Mouse (Mus musculus) MEL (cell line): ENCODE measurements around the gene Cxcr6. TPM values are rescaled to one million over a fixed set of nuclear protein-coding genes. Genes with fewer than 3 reads are reported as not detected.

Experiments
- DNase-seq: peaks from one replicate; pipeline ENCODE4 v3.0.0; 2011; ENCODE audit warnings: low read depth, low spot score
- H3K27ac ChIP-seq: 2 replicates; pipeline ENCODE4 v1.5.1; 2012; ENCODE audit warnings: low read depth, mild to moderate bottlenecking, control low read depth, low read length, moderate library complexity; ENCODE audit not compliant: control insufficient read depth
- H3K27me3 ChIP-seq, 2 experiments: fragments of 150-350 bp in 1 of 2; sonication (generic) in 1 of 2; 2 replicates each; pipeline ENCODE4 v1.6.1; 2012; ENCODE audit warnings: low read length in 2 of 2, mild to moderate bottlenecking in 2 of 2, improper control_type of control experiment in 1 of 2, moderate library complexity in 1 of 2; ENCODE audit not compliant: insufficient read depth in 2 of 2, control insufficient read depth in 1 of 2
- H3K36me3 ChIP-seq, 2 experiments: 2 replicates each; pipeline ENCODE4 v1.6.1; 2012 to 2014; ENCODE audit warnings: low read length in 2 of 2, improper control_type of control experiment in 1 of 2, inconsistent platforms in 1 of 2, mild to moderate bottlenecking in 1 of 2; ENCODE audit not compliant: insufficient read depth in 2 of 2, control insufficient read depth in 1 of 2
- H3K4me1 ChIP-seq, 2 experiments: fragments of 150-350 bp in 1 of 2; sonication (generic) in 1 of 2; 2 replicates each; pipeline ENCODE4 v1.6.1; 2012; ENCODE audit warnings: low read length in 2 of 2, improper control_type of control experiment in 1 of 2, mild to moderate bottlenecking in 1 of 2; ENCODE audit not compliant: insufficient read depth in 2 of 2, control insufficient read depth in 1 of 2
- H3K4me3 ChIP-seq, 2 experiments: fragments of 150-350 bp in 1 of 2; sonication (generic) in 1 of 2; 2 replicates each; pipeline ENCODE4 v1.5.1; 2012; ENCODE audit warnings: low read depth in 2 of 2, low read length in 2 of 2, mild to moderate bottlenecking in 2 of 2, moderate library complexity in 2 of 2, control low read depth in 1 of 2, improper control_type of control experiment in 1 of 2; ENCODE audit not compliant: control insufficient read depth in 1 of 2, insufficient read depth in 1 of 2
- H3K79me2 ChIP-seq: 2 replicates; pipeline ENCODE4 v1.6.1; 2012; ENCODE audit warnings: mild to moderate bottlenecking, low read length, moderate library complexity; ENCODE audit not compliant: control insufficient read depth, poor library complexity, insufficient read depth
- H3K9ac ChIP-seq: 2 replicates; pipeline ENCODE4 v1.6.1; 2012; ENCODE audit warnings: low read depth, mild to moderate bottlenecking, control low read depth, low read length, moderate library complexity; ENCODE audit not compliant: control insufficient read depth, poor library complexity, severe bottlenecking
- H3K9me3 ChIP-seq: fragments of 150-350 bp; sonication (generic); replicated peaks from 2 replicates; pipeline ENCODE4 v1.6.1; 2012; ENCODE audit warnings: mild to moderate bottlenecking, low read length, improper control_type of control experiment, moderate library complexity; ENCODE audit not compliant: insufficient read depth
- BHLHE40 ChIP-seq: IDR thresholded peaks from 2 replicates; pipeline ENCODE4 v1.6.1; 2012; ENCODE audit warnings: low read depth, mild to moderate bottlenecking, inconsistent platforms, low read length, improper control_type of control experiment, borderline replicate concordance
- CHD2 ChIP-seq: IDR thresholded peaks from 2 replicates; pipeline ENCODE4 v1.6.1; 2011; ENCODE audit warnings: low read length, improper control_type of control experiment
- CTCF ChIP-seq, 3 experiments: IDR thresholded peaks in 2 of 3; conservative IDR thresholded peaks in 1 of 3; 2 replicates each; pipeline ENCODE4 v1.5.1; 2011 to 2012; ENCODE audit warnings: low read length in 3 of 3, low read depth in 2 of 3, mild to moderate bottlenecking in 2 of 3, improper control_type of control experiment in 1 of 3, inconsistent platforms in 1 of 3, mixed read lengths in 1 of 3, moderate library complexity in 1 of 3; ENCODE audit not compliant: control insufficient read depth in 1 of 3, insufficient read depth in 1 of 3, poor library complexity in 1 of 3, severe bottlenecking in 1 of 3
- E2F4 ChIP-seq: IDR thresholded peaks from 2 replicates; pipeline ENCODE4 v1.6.1; 2011; ENCODE audit warnings: low read depth, low read length, improper control_type of control experiment, borderline replicate concordance
- ELF1 ChIP-seq: IDR thresholded peaks from 2 replicates; pipeline ENCODE4 v1.6.1; 2014; ENCODE audit warnings: low read depth, mild to moderate bottlenecking, inconsistent platforms, low read length, improper control_type of control experiment, moderate library complexity
- EP300 ChIP-seq, 2 experiments: IDR thresholded peaks; 2 replicates each; pipeline ENCODE4 v1.6.1; 2011; ENCODE audit warnings: improper control_type of control experiment in 2 of 2, low read length in 2 of 2, low read depth in 1 of 2, mild to moderate bottlenecking in 1 of 2
- GABPA ChIP-seq: IDR thresholded peaks from 2 replicates; pipeline ENCODE4 v1.6.1; 2012; ENCODE audit warnings: low read depth, mild to moderate bottlenecking, inconsistent platforms, low read length, improper control_type of control experiment, moderate library complexity
- HCFC1 ChIP-seq: IDR thresholded peaks from 2 replicates; pipeline ENCODE4 v1.6.1; 2012; ENCODE audit warnings: low read depth, mild to moderate bottlenecking, inconsistent platforms, low read length, improper control_type of control experiment, moderate library complexity
- MAX ChIP-seq: IDR thresholded peaks from 2 replicates; pipeline ENCODE4 v1.6.1; 2011; ENCODE audit warnings: low read length, improper control_type of control experiment
- MAZ ChIP-seq: IDR thresholded peaks from 2 replicates; pipeline ENCODE4 v1.6.1; 2012; ENCODE audit warnings: low read depth, mild to moderate bottlenecking, inconsistent platforms, low read length, improper control_type of control experiment
- MEF2A ChIP-seq: IDR thresholded peaks from 2 replicates; pipeline ENCODE4 v1.6.1; 2014; ENCODE audit warnings: low read depth, mild to moderate bottlenecking, inconsistent platforms, low read length, improper control_type of control experiment; ENCODE audit not compliant: poor library complexity, insufficient replicate concordance, severe bottlenecking; ENCODE audit errors: extremely low read depth
- MXI1 ChIP-seq: IDR thresholded peaks from 2 replicates; pipeline ENCODE4 v1.6.1; 2011; ENCODE audit warnings: mild to moderate bottlenecking, low read depth, low read length, improper control_type of control experiment
- MYB ChIP-seq: IDR thresholded peaks from 2 replicates; pipeline ENCODE4 v1.6.1; 2011; ENCODE audit warnings: mild to moderate bottlenecking, low read depth, low read length, improper control_type of control experiment
- POLR2A ChIP-seq, 2 experiments: IDR thresholded peaks; 2 replicates each; pipeline ENCODE4 v1.6.1; 2011 to 2012; ENCODE audit warnings: low read length in 2 of 2, mild to moderate bottlenecking in 2 of 2, control low read depth in 1 of 2, improper control_type of control experiment in 1 of 2, low read depth in 1 of 2, moderate library complexity in 1 of 2; ENCODE audit not compliant: control insufficient read depth in 1 of 2, insufficient read depth in 1 of 2, poor library complexity in 1 of 2
- POLR2AphosphoS2 ChIP-seq: IDR thresholded peaks from 2 replicates; pipeline ENCODE4 v1.6.1; 2011; ENCODE audit warnings: low read length, improper control_type of control experiment
- POLR2AphosphoS5 ChIP-seq: IDR thresholded peaks from 2 replicates; pipeline ENCODE4 v1.6.1; 2012; ENCODE audit warnings: low read depth, borderline replicate concordance, mild to moderate bottlenecking, inconsistent platforms, low read length, moderate library complexity, mixed read lengths
- RCOR1 ChIP-seq: IDR thresholded peaks from 2 replicates; pipeline ENCODE4 v1.6.1; 2012; ENCODE audit warnings: low read depth, mild to moderate bottlenecking, inconsistent platforms, low read length, improper control_type of control experiment
- SIN3A ChIP-seq: IDR thresholded peaks from 2 replicates; pipeline ENCODE4 v1.6.1; 2012; ENCODE audit warnings: low read length, improper control_type of control experiment, inconsistent platforms
- TAL1 ChIP-seq: IDR thresholded peaks from 2 replicates; pipeline ENCODE4 v1.6.1; 2012; ENCODE audit warnings: mild to moderate bottlenecking, inconsistent platforms, low read length, moderate library complexity, mixed read lengths
- TBP ChIP-seq: IDR thresholded peaks from 2 replicates; pipeline ENCODE4 v1.8.0; 2011; ENCODE audit warnings: low read depth, low read length, improper control_type of control experiment
- USF1 ChIP-seq: IDR thresholded peaks from 2 replicates; pipeline ENCODE4 v1.6.1; 2014; ENCODE audit warnings: low read depth, mild to moderate bottlenecking, inconsistent platforms, low read length, improper control_type of control experiment, moderate library complexity
- ZC3H11A ChIP-seq: IDR thresholded peaks from 2 replicates; pipeline ENCODE4 v1.6.1; 2012; ENCODE audit warnings: low read depth, mild to moderate bottlenecking, inconsistent platforms, low read length, improper control_type of control experiment
- ZKSCAN1 ChIP-seq: IDR thresholded peaks from 2 replicates; pipeline ENCODE4 v1.6.1; 2012; ENCODE audit warnings: low read depth, mild to moderate bottlenecking, inconsistent platforms, low read length, improper control_type of control experiment, moderate library complexity
- ZNF384 ChIP-seq: IDR thresholded peaks from 2 replicates; pipeline ENCODE4 v1.6.1; 2012; ENCODE audit warnings: low read depth, mild to moderate bottlenecking, inconsistent platforms, low read length, improper control_type of control experiment
- polyA plus RNA-seq, 2 experiments: library from polyadenylated mRNA; stranded (reverse) in 1 of 2; unstranded in 1 of 2; fragments of >175 nt in 1 of 2; fragments of >200 nt in 1 of 2; gene quantifications; 2 replicates each; pipeline versions ENCODE4 v1.2.1 to v1.2.4; 2012; ENCODE audit warnings: low replicate concordance in 2 of 2, low read depth in 1 of 2; ENCODE audit not compliant: insufficient read length in 2 of 2, insufficient read depth in 1 of 2, missing spikeins in 1 of 2
- total RNA-seq: library from RNA; depleted of rRNA; stranded (reverse); fragments of 300-350 nt; gene quantifications from 2 replicates; pipeline ENCODE4 v1.2.3, GENCODE M21; 2012

Cxcr6 gene
- total and polyA plus RNA-seq, 3 experiments, result 0.04 TPM; not detected in 2

DNA sequence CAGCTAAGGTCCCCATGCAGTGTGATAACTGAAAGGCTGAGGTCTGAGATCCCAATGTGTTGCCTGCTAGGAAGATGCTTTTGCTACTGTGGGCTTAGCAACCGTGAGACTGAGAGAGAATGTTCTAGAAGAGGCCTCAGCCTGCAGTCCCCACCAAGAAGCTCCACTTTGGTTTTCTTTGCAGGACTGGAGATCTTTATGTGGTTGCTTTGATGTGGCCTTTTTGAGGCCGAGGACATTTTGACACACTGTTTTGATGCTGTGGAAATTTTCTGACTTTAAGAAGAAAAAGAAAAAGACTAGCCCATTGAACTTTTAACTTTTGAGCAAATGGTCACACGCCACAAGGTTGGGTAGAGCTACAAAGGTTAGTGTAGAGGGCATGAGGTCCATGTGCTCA is 45.5 kb upstream of the Cxcr6 start:
- DNase-seq, result no peak
- peaks cover 0 to 6% of the 10 kb centered on the region in 2 experiments; a peak in 1 of 4 replicates for H3K4me1 ChIP-seq
- H3K9me3 ChIP-seq, result no peaks in the 10 kb centered on the region
- H3K4me3 ChIP-seq, result no peak overlapping the region
- no peaks in the 10 kb centered on the region for H3K79me2 ChIP-seq
- H3K9ac ChIP-seq, result no peak overlapping the region
- H3K36me3 ChIP-seq, result peaks cover 0 to 5% of the 10 kb centered on the region in 2 experiments; a peak in 2 of 4 replicates
- no peak overlapping the region for H3K27ac ChIP-seq
- TF ChIP-seq BHLHE40 (no peak), TBP (no peak), ZC3H11A (no peak), ZKSCAN1 (no peak), POLR2A (IDR thresholded peaks at IDR 0.05; ENCODE audit: control insufficient read depth in 1 of 2, insufficient read depth in 1 of 2, low read depth in 1 of 2, low read length in 2 of 2, poor library complexity in 1 of 2) (no peak), SIN3A (no peak), POLR2AphosphoS2 (no peak), USF1 (no peak), ZNF384 (no peak), MAX (no peak), ELF1 (no peak), MYB (no peak), E2F4 (no peak), POLR2AphosphoS5 (no peak), GABPA (no peak), MAZ (no peak)
- no peaks in the 10 kb centered on the region; a peak in 1 of 4 replicates for H3K27me3 ChIP-seq

DNA sequence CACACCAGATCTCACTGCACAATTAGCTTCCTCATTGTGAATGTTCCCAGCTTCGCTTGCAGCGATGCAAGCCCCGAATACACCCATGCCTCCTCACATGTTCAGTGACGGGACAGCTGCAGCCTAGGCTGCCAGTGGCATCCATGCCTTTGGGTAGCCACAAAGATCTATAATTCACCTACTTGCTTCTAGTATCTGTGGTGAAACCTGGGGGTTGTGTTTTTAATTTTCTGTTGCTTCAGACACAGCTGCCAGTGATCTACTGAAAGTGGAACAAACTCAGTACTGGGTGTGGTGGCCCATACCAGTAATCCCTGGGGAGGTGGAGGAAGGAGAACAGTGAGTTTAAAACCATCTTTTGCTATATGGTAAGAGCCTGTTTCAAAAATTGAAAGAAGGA is 43.4 kb upstream of the Cxcr6 start:
- Histone ChIP-seq H3K4me1 (no peaks in the 10 kb centered on the region), H3K9me3 (no peaks in the 10 kb centered on the region), H3K27ac (no peak overlapping the region), H3K9ac (no peak overlapping the region), H3K79me2 (no peaks in the 10 kb centered on the region), H3K4me3 (no peak overlapping the region), H3K36me3 (no peaks in the 10 kb centered on the region; a peak in 1 of 4 replicates), H3K27me3 (peaks cover 0 to 2% of the 10 kb centered on the region in 2 experiments; a peak in 2 of 4 replicates)
- TF ChIP-seq MXI1, result no peak
- TF ChIP-seq SIN3A, result no peak
- TF ChIP-seq TAL1, result no peak
- no peak for TF ChIP-seq CTCF (IDR thresholded peaks at IDR 0.05 in 2 of 3, conservative IDR thresholded peaks at IDR 0.05 in 1 of 3; ENCODE audit: control insufficient read depth in 1 of 3, insufficient read depth in 1 of 3, low read depth in 2 of 3, low read length in 3 of 3, poor library complexity in 1 of 3, severe bottlenecking in 1 of 3)
- TF ChIP-seq RCOR1, result no peak
- TF ChIP-seq EP300 (IDR thresholded peaks at IDR 0.05; ENCODE audit: low read depth in 1 of 2, low read length in 2 of 2), result no peak
- TF ChIP-seq POLR2A (IDR thresholded peaks at IDR 0.05; ENCODE audit: control insufficient read depth in 1 of 2, insufficient read depth in 1 of 2, low read depth in 1 of 2, low read length in 2 of 2, poor library complexity in 1 of 2), result no peak
- no peak for TF ChIP-seq MEF2A
- no peak for TF ChIP-seq USF1
- no peak for TF ChIP-seq ZKSCAN1
- no peak for TF ChIP-seq CHD2
- TF ChIP-seq HCFC1, result no peak
- TF ChIP-seq MAZ, result no peak
- TF ChIP-seq E2F4, result no peak
- DNase-seq, result no peak
